Mouse (Mus musculus) bone marrow, adult 2 months (tissue): ENCODE measurements around the gene Myo15. TPM values are rescaled to one million over a fixed set of nuclear protein-coding genes. Genes with fewer than 3 reads are reported as not detected.

Experiments used
- H3K27ac ChIP-seq: fragments of 200-500 bp; 2 replicates; pipeline ENCODE4 v1.5.1; 2012; ENCODE audit warnings: low read depth, mild to moderate bottlenecking, control low read depth, inconsistent platforms, low read length; ENCODE audit not compliant: control insufficient read depth, poor library complexity, insufficient read depth
- H3K4me1 ChIP-seq: fragments of 200-500 bp; 2 replicates; pipeline ENCODE4 v1.6.1; 2011; ENCODE audit warnings: low read length; ENCODE audit not compliant: control insufficient read depth, insufficient read depth
- H3K4me3 ChIP-seq: fragments of 200-500 bp; replicated peaks from 2 replicates; pipeline ENCODE3; 2011; ENCODE audit warnings: mild to moderate bottlenecking, low read depth, low read length, control low read depth; ENCODE audit not compliant: control insufficient read depth
- CTCF ChIP-seq: fragments of 200-500 bp; IDR thresholded peaks from 2 replicates; pipeline ENCODE4 v1.5.1; 2011; ENCODE audit warnings: low read length, control low read depth; ENCODE audit not compliant: control insufficient read depth, insufficient read depth
- POLR2A ChIP-seq: fragments of 200-500 bp; IDR thresholded peaks from 2 replicates; pipeline ENCODE4 v1.6.1; 2011; ENCODE audit warnings: low read depth, mild to moderate bottlenecking, control low read depth, low read length, borderline replicate concordance; ENCODE audit not compliant: control insufficient read depth
- WGBS: fragments of 180-500 bp; shearing (Covaris S2); methylation state at CpG from one replicate; pipeline ENCODE4 v1.1.7; 2018; 5-methylcytosine and 5-hydroxymethylcytosine counted together
- polyA plus RNA-seq: library from polyadenylated mRNA; stranded (reverse); fragments of >200 nt; gene quantifications from 2 replicates; pipeline ENCODE4 v1.2.4, GENCODE M21; 2011; ENCODE audit warnings: low replicate concordance; ENCODE audit not compliant: missing spikeins, insufficient read depth, insufficient read length

Myo15 gene
- polyA plus RNA-seq, 1 experiment: 1.4 TPM

DNA sequence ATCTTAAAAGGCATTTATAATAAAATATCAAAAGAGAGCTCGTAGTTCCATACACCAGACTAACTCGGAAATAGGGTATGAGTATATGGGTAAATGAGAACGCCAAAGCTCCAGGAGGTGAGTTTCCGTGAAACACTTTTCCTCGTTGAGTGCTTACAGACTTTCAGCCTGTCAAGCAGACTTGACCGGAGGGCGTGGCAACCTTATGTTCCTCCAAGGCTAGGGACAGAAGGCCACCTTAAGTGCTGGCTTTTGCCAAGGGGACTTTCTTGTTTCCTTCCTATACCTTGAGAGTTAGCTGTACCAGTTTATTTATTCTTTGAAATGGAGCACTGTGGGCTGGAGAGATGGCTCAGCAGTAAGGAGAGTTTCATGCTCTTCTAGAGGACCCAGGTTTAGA lies 29.0 kb upstream of the Myo15 start:
- Histone ChIP-seq H3K27ac (no peak overlapping the region), H3K4me1 (no peaks in the 10 kb centered on the region), H3K4me3 (no peak overlapping the region)
- 86% methylated on average over 7 of the region's 7 CpGs for WGBS
- TF ChIP-seq CTCF: no peak
- no peak for TF ChIP-seq POLR2A

DNA sequence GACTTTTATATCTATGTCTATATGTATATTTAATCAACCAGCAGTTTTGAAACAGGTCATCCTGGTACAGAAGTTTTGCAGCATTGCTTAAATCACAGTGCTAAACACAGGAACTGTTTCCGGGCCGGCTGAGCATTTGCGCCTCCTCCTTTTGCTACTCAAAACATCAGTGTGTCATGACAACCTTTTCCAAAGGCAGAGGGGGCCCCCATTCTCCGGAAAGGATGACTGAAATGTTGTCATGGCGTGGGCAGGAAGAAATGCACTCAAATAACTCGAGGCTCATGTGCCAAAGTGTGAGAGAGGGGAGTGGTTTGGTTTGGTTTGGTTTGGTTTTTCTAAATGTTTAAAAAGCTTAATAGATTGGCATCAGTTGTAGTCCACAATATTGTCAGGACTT lies 26.2 kb upstream of the Myo15 start:
- TF ChIP-seq CTCF: no peak
- TF ChIP-seq POLR2A: no peak
- WGBS: 80% methylated on average over 6 of the region's 6 CpGs

DNA sequence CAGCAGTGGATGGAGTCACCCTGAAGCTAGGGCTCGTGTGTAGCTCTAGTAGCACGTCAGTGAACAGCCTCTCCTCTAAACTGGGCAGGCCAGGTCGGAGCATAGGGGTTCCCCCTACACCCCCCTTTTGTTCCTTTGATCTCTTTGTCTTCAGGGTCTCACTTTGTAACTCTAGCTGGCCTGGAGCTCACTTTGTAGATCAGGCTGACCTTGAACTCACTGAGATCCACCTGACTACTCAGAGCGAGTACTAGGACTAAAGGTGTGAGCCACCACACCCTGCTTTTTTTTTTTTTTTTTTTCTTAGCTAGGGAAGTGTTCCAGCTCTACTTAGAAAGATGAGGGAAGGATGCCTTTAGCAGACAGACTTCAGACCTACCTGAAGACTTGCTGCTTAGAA lies 25.1 kb upstream of the Myo15 start:
- 84% methylated on average over 4 of the region's 4 CpGs for WGBS
- no peak overlapping the region for H3K27ac ChIP-seq
- H3K4me3 ChIP-seq: no peak overlapping the region
- TF ChIP-seq CTCF: no peak
- TF ChIP-seq POLR2A: no peak
- no peaks in the 10 kb centered on the region for H3K4me1 ChIP-seq

More for the DNA sequence above, 26.2 kb upstream of the Myo15 start:
- no peaks in the 10 kb centered on the region for H3K4me1 ChIP-seq
- H3K4me3 ChIP-seq: no peak overlapping the region
- no peak overlapping the region for H3K27ac ChIP-seq

DNA sequence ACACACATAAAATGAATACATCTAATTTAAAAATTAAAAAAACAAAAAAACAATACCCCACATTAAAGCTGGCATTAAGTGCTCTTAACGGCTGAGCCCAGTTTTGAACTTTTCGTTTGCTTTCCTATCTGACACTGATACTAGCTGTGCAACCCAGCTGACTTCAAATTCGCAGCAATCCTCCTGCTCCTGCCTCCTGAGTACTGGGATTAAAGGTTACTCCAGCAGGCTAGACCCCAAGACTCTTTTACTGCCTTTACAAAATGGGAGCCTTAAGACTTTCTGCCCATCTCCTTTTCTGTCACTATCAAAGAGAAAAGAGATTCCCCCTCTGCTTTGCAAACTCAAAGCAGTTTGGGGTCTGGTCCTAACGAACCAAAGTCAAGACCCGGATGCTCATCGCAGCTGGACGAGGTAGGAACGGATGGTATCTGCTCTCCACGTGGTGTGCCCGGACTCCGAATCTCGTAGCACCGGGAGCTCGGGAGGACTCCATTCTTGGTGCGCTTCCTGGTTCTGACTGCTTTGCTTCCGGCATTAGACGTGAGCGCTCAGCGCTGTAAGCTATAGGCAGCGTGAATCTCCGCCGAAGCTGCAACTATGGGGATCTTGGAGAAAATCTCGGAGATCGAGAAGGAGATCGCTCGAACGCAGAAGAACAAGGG lies 14.9 kb upstream of the Myo15 start, which contains the start of gene Drg2:
TSS of gene Drg2 (plus strand) at position 512 of the 665 bp plus-strand sequence.
- Histone ChIP-seq H3K27ac (no peak within 1 kb of the TSS; the same call in 1 of the 2 replicates), H3K4me3 (peak within 1 kb of the TSS; percentile 71), H3K4me1 (peaks cover 3% of the 10 kb centered on the region; the same call in 1 of the 2 replicates)
- TF ChIP-seq CTCF (no peak; the same call in 1 of the 2 replicates), POLR2A (peak; percentile 41; the same call in 1 of the 2 replicates)
- 5% methylated on average over 27 of the region's 27 CpGs for WGBS

DNA sequence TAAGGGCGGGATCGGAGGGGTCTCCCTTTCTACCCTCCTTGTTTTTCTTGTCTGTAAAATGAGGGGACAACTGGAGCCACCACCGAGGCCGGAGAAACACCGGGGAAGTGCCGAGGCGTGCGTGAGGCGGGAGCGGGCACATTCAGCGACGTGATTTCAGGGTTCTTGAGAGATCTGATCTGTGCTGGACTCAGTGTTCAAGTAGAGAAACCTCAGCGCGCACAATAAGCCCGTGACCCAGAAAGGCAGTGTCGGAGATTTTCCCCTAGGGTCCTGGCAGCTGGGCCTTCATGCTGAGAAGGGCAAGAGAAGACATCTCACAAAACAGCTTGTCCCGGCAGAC lies 14.4 kb upstream of the Myo15 start:
- peaks cover 3% of the 10 kb centered on the region; the same call in 1 of the 2 replicates for H3K4me1 ChIP-seq
- no peak for TF ChIP-seq CTCF
- TF ChIP-seq POLR2A: no peak
- peak overlapping the region; percentile 71 for H3K4me3 ChIP-seq
- no peak overlapping the region; the same call in 1 of the 2 replicates for H3K27ac ChIP-seq
- under 1% methylated on average over 17 of the region's 17 CpGs for WGBS

- Histone ChIP-seq H3K4me3 (no peak overlapping the region), H3K27ac (no peak overlapping the region), H3K4me1 (peaks cover 3% of the 10 kb centered on the region; the same call in 1 of the 2 replicates)
- no peak for TF ChIP-seq CTCF
- TF ChIP-seq POLR2A: no peak
- 85% methylated on average over 1 of the region's 1 CpGs for WGBS
Measured at GRCm38 (mm10) chr11:60457973-60458372, 11.2 kb upstream of the Myo15 start.

GRCm38 (mm10) chr11:60465943-60466380 lies 3.2 kb upstream of the Myo15 start:
- Histone ChIP-seq H3K4me1 (no peaks in the 10 kb centered on the region), H3K4me3 (no peak overlapping the region), H3K27ac (no peak overlapping the region)
- TF ChIP-seq CTCF: peak; percentile 63
- no peak for TF ChIP-seq POLR2A
- 84% methylated on average over 2 of the region's 2 CpGs for WGBS

DNA sequence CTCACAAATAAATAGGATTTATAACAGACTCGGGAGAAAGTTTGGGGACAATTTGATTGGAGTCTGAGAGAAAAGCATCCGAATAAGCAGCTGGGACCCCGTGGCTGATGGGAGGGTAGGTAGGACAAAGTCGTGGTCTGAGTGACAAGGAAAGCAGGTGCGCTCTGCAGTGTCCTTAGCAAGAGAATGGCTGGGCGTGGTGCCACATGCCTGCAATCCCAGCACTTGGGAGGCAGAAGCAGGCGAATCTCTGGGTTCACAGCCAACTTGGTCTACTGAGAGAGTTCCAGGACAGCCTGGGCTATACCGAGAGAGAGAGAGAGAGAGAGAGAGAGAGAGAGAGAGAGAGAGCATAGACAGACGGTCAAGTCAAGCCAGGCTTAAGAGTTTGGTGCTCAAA lies 1.6 kb downstream of the Myo15 start:
- 75% methylated on average over 9 of the region's 9 CpGs for WGBS
- TF ChIP-seq CTCF: no peak
- no peak for TF ChIP-seq POLR2A
- H3K4me1 ChIP-seq: no peaks in the 10 kb centered on the region
- no peak overlapping the region for H3K4me3 ChIP-seq
- H3K27ac ChIP-seq: no peak overlapping the region

DNA sequence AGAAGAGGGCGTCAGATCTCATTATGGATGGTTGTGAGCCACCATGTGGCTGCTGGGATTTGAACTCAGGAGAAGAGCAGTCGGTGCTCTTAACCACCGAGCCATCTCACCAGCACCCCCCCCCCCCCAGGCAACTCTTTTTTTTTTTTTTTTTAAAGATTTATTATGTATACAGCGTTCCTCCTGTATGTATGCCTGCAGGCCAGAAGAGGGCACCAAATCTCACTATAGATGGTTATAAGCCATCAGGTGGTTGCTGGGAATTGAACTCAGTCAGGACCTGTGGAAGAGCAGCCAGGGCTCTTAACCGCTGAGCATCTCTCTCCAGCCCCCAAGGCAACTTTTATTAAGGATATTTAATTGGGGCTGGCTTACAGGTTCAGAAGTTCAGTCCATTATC lies 5.4 kb downstream of the Myo15 start:
- H3K4me1 ChIP-seq: no peaks in the 10 kb centered on the region
- 85% methylated on average over 5 of the region's 5 CpGs for WGBS

More for the DNA sequence above, 5.4 kb downstream of the Myo15 start:
- no peak overlapping the region for H3K4me3 ChIP-seq
- TF ChIP-seq POLR2A (no peak), CTCF (no peak)
- H3K27ac ChIP-seq: no peak overlapping the region
